Mouse (Mus musculus) 416B (cell line): ENCODE results near the gene Foxa3.

Experiments
- DNase-seq: peaks from one replicate; pipeline ENCODE4 v3.0.0; 2011; ENCODE audit warnings: low read depth

Gene Foxa3

GRCm38 (mm10) chr7:19000421-19000820 is 22.9 kb downstream of the Foxa3 start:
- no peak for DNase-seq

DNA sequence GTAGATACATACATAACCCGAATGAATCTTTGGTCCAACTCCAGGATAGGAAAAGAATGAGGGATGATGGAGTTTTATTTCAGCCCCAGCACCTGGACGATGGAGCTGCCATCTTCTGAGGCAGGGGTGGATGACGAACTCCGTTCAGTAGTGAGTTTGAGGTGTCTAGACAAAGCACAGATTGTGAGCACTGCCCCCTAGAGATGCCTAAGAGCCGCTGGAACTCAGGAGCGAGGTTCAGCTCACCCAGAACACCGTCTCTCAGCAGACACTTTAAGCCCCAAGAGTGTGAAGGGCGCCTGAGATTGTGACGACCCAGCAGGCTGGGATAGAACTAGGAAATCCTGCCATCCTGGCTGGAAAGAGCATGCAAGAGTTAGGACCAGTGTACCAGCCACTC is 24.5 kb downstream of the Foxa3 start:
- peak; percentile 15 for DNase-seq

DNA sequence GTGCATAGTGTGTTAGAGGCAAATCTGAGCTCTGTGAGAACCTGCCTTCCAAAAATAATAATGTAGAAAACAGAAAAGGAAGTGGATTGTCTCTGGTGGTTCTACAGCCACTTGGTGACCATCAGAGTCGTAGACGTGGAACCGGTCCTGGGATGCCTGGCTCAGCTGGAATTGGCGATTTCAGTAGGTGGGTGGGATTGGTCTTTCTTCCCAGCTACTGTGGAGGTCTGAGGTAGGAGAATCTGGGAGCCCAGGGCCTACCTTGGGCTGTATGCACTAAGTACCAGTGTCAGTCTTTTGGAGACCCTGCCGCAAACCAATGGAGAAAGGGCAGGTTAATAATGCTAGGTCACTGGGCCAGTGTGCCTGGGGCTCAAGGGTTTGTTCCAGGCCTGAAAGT is 30.3 kb downstream of the Foxa3 start:
- no peak for DNase-seq

DNA sequence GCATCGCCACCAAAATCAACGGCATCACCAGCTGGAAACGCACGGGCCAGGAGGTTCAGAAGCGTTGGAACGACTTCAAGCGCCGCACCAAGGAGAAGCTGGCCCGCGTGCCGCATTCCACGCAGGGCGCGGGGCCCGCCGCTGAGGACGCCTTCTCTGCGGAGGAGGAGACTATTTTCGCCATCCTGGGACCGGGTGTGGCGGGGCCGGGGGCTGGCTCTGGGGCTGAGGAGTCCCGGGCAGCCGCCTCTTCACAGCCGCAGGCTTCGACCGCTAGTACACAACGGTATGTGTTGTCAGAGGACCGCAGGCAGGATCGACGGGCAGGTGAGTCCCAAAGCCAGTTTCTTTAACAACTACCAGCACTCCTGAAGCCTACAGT is 31.1 kb downstream of the Foxa3 start:
- DNase-seq = no peak

DNA sequence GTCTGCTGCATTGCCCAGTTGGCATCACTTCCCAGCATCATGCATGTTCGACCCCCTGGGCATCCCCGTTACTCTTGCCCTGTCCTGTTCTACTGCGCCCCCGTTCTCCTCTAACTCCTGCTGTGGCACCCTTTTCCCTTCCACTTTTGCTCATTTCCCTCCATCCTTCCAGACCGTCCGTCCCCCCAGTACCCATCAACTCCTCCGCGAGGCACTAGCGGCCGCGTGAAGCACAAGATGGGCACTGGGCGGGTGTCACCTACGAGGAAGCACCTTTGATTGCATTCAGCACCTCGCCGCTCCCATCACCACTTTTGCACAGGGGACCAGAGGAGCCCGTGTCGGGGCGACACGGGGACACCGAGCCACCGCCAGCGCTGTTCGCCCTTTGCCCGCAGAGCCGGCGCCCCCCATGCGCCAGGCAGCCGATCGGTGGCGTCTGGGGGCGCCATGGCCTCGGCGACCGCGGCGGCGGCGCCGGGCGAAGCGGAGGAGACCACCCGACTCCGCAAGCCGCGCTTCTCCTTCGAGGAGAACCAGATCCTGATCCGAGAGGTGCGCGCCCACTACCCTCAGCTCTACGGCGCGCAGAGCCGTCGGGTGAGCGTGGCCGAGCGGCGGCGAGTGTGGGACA is 31.6 kb downstream of the Foxa3 start:
- DNase-seq = no peak

GRCm38 (mm10) chr7:18990601-18991295 is 32.6 kb downstream of the Foxa3 start, which contains the start of gene Mypop:
Mypop (plus strand) TSS chr7:18991245.
- peak; percentile 100 for DNase-seq

DNA sequence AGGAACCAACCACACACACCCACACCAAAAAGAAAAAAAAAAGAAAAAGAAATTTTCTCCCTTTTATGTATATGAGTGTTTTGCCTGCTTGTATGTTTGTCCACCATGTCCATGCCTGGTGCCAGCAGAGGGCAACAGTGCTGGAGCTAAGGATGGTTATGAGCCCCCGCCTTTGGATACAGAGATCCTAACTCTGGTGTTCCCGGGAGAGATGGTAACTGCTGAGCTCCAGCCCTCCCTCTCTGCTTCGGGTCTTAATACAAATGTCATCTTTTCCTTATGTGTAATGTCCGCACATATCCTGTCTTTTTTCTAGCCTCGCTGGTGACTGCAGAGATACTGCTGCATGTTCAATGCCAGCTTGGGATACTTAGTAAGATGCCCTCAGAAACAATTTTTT is 33.3 kb downstream of the Foxa3 start:
- peak; percentile 18 for DNase-seq

GRCm38 (mm10) chr7:18988780-18989179 is 34.6 kb downstream of the Foxa3 start:
- DNase-seq = no peak

- no peak for DNase-seq
Observed at GRCm38 (mm10) chr7:18987747-18988146, 35.6 kb downstream of the Foxa3 start.

GRCm38 (mm10) chr7:18987100-18987499 is 36.2 kb downstream of the Foxa3 start, which contains the start of gene Nanos2:
Nanos2 (plus strand) TSS chr7:18987400.
- no peak for DNase-seq

DNA sequence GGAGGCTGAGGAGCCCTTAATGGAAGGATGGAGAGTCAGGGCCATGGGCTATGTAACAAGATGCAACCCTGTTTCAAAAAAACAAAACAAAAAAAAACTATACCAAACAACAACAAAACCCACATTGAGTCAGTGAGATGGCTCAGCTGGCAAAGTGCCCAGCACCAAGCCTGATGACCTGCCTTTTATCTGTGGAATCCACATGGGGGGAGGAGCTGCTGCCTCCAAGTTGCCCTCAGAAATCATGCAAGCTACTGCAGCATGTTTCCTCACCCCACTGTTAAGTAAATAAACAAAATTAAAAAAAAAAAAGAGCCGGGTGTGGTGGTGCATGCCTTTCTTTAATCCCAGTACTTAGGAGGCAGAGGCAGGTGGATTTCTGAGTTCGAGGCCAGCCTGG is 36.8 kb downstream of the Foxa3 start:
- DNase-seq = peak; percentile 62

GRCm38 (mm10) chr7:18978381-18978780 is 45.0 kb downstream of the Foxa3 start:
- DNase-seq = peak; percentile 57

DNA sequence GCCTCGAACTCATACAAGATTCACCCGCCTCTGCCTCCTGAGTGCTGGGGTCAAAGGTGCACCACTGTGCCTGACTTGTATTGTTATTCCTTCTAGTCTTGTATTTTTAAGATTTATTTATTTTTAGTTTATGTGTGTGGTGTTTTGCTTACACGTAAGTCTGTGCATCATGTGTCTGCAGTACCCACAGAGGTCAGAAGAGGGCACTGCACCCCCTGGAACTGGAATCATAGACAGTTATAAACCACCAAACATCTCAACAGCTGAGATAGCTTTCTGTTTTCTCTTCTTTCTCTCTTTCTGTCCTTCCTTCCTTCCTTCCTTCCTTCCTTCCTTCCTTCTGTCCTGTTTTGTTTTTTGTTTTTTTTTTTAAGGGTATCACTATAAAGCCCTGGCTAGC is 52.4 kb downstream of the Foxa3 start:
- peak; percentile 58 for DNase-seq

DNA sequence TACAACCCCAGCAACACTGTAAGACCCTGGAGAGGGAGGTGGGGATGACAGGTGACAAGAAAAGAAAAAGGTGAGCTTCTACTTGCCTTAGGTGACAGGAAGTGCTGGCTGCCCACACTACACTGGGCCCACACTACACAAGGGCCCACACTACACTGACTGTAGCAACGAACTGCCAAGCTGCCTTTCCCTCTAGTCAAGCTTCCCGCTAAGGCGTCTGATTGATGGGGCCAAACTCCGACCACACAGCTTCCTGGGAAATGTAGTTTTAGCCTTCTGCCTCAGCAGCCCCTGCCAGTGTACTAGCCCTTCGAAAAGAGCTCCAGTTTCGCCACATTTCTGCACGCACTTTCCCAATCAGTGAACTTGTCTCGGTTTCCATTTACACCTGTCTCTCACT is 55.7 kb downstream of the Foxa3 start:
- peak; percentile 15 for DNase-seq

- DNase-seq = no peak
Observed at GRCm38 (mm10) chr7:18965312-18965711, 58.0 kb downstream of the Foxa3 start.

DNA sequence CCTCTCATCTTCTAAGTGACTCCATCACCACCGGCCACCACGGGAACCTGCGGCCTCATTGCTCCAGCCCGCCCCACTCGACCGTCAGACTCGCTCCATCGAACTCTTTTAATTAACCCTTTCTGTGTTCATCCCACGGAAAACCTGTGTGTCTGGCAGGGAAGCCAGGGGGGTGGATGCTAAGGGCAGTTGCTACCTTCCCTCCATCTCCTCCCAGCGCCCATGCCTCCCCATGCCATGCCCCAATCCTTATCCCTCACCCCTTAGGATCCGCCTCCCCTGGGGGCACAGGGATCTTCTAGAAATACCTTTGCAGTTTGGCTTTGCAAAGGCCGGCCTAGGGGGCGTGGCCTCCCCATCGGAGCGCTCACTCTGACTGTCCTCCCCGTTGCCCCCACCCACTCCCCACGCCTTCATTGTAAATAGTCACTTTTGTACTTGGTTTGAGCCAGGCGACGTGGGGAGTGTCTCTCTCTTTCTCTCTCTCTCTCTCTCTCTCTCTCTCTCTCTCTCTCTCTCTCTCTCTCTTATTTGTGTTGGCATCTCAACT is 60.0 kb downstream of the Foxa3 start:
- no peak for DNase-seq
